Mouse (Mus musculus) heart, embryonic 15.5 days (tissue): ENCODE data around the gene Srd5a3. TPM values are rescaled to one million over a fixed set of nuclear protein-coding genes. Genes with fewer than 3 reads are reported as not detected.

Experiments used
- ATAC-seq: fragments of 200-750 bp; cut with Nextera tagmentation; replicated peaks from 2 replicates; pipeline ENCODE4 v1.8.0; 2017; ENCODE audit warnings: low read depth, moderate TSS enrichment; ENCODE audit not compliant: insufficient number of reproducible peaks, insufficient read depth, low FRiP score
- H3K27ac ChIP-seq: fragments of 300-500 bp; sonication (generic); 2 replicates; pipeline ENCODE4 v1.5.1; 2015; ENCODE audit warnings: mild to moderate bottlenecking, inconsistent platforms
- H3K27me3 ChIP-seq: fragments of 300-500 bp; sonication (generic); 2 replicates; pipeline ENCODE4 v1.6.1; 2015; ENCODE audit warnings: inconsistent platforms
- H3K36me3 ChIP-seq: fragments of 300-500 bp; sonication (generic); 2 replicates; pipeline ENCODE4 v1.6.1; 2015; ENCODE audit warnings: mild to moderate bottlenecking, inconsistent platforms
- H3K4me1 ChIP-seq: fragments of 300-500 bp; sonication (generic); replicated peaks from 2 replicates; pipeline ENCODE4 v1.6.1; 2015; ENCODE audit warnings: inconsistent platforms
- H3K4me2 ChIP-seq: fragments of 300-500 bp; sonication (generic); 2 replicates; pipeline ENCODE4 v1.6.1; 2015; ENCODE audit warnings: inconsistent platforms, mild to moderate bottlenecking, moderate library complexity
- H3K4me3 ChIP-seq: fragments of 300-500 bp; sonication (generic); 2 replicates; pipeline ENCODE4 v1.5.1; 2015; ENCODE audit warnings: mild to moderate bottlenecking, inconsistent platforms
- H3K9ac ChIP-seq: fragments of 300-500 bp; sonication (generic); 2 replicates; pipeline ENCODE4 v1.6.1; 2015; ENCODE audit warnings: mild to moderate bottlenecking, inconsistent platforms
- H3K9me3 ChIP-seq: fragments of 300-500 bp; sonication (generic); replicated peaks from 2 replicates; pipeline ENCODE4 v1.6.1; 2016; ENCODE audit warnings: inconsistent platforms
- WGBS: fragments of 180-500 bp; shearing (Covaris S2); methylation state at CpG from one replicate; pipeline ENCODE4 v1.1.7; 2015; ENCODE audit warnings: mixed read lengths; 5-methylcytosine and 5-hydroxymethylcytosine counted together
- polyA plus RNA-seq: library from polyadenylated mRNA; unstranded; fragments of >200 nt; fragmentation: Nextera tagmentation; extraction: Ambion mirVana; gene quantifications from 2 replicates; pipeline ENCODE4 v1.2.1, GENCODE M21; 2015

The Srd5a3 gene
- polyA plus RNA-seq, 1 experiment from 2014 or later: 25.8 TPM

- Histone ChIP-seq H3K9ac (no peak overlapping the region), H3K4me3 (no peak overlapping the region), H3K27ac (no peak overlapping the region), H3K27me3 (no peaks in the 10 kb centered on the region), H3K36me3 (no peaks in the 10 kb centered on the region), H3K4me1 (no peaks in the 10 kb centered on the region), H3K4me2 (no peak overlapping the region), H3K9me3 (no peaks in the 10 kb centered on the region)
- ATAC-seq: no peak
- WGBS: 56% methylated on average over 4 of the region's 4 CpGs
Measured at GRCm38 (mm10) chr5:76131990-76132389, 8.1 kb upstream of the Srd5a3 start.

- no peak overlapping the region for H3K4me2 ChIP-seq
- ATAC-seq: no peak
- H3K9me3 ChIP-seq: no peaks in the 10 kb centered on the region
- H3K9ac ChIP-seq: no peak overlapping the region
- WGBS: 54% methylated on average over 1 of the region's 1 CpGs
- H3K4me3 ChIP-seq: no peak overlapping the region
- H3K4me1 ChIP-seq: peaks cover 16% of the 10 kb centered on the region
- no peaks in the 10 kb centered on the region for H3K36me3 ChIP-seq
- H3K27ac ChIP-seq: no peak overlapping the region
- H3K27me3 ChIP-seq: no peaks in the 10 kb centered on the region
Measured at GRCm38 (mm10) chr5:76135644-76136043, 4.4 kb upstream of the Srd5a3 start.

DNA sequence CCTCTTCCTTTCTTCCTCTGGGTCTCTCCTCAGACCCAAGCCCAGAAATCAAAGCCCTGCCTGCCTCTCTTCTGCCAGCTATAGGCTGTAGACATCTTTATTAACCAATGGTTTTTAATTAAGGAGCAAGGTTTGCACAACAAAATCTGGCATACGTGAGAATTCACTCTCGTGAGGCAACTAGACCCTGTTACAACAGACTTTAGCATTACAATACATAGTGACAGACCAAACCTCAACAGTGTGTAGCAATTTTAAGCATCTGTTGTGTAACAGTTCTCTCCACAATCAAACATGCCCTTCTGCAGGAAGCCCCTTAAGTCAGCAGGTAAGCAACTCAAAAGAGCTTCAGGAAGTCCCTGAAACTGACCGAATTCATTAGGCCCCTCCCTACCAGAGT, 3.8 kb upstream of the Srd5a3 start:
- Histone ChIP-seq H3K27me3 (no peaks in the 10 kb centered on the region), H3K9ac (no peak overlapping the region), H3K9me3 (no peaks in the 10 kb centered on the region), H3K4me3 (no peak overlapping the region), H3K27ac (no peak overlapping the region), H3K4me2 (no peak overlapping the region), H3K36me3 (no peaks in the 10 kb centered on the region), H3K4me1 (peaks cover 20% of the 10 kb centered on the region)
- WGBS: 91% methylated on average over 3 of the region's 3 CpGs
- ATAC-seq: no peak

DNA sequence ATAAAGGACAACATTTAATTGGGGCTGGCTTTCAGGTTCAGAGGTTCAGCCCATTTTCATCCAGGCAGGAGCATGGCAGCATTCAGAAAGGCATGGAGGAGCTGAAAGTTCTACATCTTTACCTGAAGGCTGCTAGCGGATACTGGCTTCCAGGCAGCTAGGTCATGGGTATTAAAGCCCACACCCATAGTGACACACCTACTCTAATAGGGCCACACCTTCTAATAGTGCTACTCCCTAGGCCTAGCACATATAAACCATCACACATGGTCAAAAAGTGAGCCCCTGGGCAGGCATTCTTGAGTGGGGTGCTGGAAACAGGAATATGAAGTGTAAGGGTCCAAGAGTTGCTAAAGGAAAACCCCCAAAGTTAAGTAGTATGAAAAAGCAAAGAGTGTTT, 2.5 kb upstream of the Srd5a3 start:
- no peaks in the 10 kb centered on the region for H3K9me3 ChIP-seq
- no peak overlapping the region for H3K9ac ChIP-seq
- H3K36me3 ChIP-seq: no peaks in the 10 kb centered on the region
- H3K4me1 ChIP-seq: peaks cover 23% of the 10 kb centered on the region
- no peaks in the 10 kb centered on the region for H3K27me3 ChIP-seq
- no peak overlapping the region for H3K4me3 ChIP-seq
- H3K27ac ChIP-seq: no peak overlapping the region
- 91% methylated on average over 1 of the region's 1 CpGs for WGBS
- no peak overlapping the region for H3K4me2 ChIP-seq
- ATAC-seq: no peak

DNA sequence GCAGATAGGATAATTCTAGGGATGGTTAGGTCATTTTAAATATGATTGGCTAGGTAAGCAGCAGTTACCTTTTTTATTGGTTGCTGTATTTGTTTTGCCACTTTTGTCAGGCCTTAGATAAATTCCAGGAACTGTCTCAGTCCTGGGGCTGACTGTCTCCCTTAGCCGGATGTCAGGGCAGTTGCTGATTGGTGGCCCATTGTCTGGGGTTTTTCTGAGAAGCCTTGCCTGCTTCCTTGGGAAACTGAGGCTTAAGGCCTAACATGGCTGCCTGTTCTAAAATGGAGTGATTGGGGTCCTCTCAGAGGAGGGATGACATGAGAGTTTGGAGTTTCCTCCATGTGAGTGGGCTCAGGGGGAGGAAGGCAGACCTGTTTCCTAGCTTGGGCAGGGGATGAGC, 2.0 kb upstream of the Srd5a3 start:
- H3K4me1 ChIP-seq: peaks cover 23% of the 10 kb centered on the region
- H3K9ac ChIP-seq: no peak overlapping the region
- 79% methylated on average over 1 of the region's 1 CpGs for WGBS
- no peak for ATAC-seq
- no peak overlapping the region for H3K4me3 ChIP-seq
- H3K27ac ChIP-seq: 0 out of 2 replicates have a peak overlapping the region, but pooled peaks have one; percentile 5
- H3K4me2 ChIP-seq: no peak overlapping the region
- no peaks in the 10 kb centered on the region for H3K27me3 ChIP-seq
- no peaks in the 10 kb centered on the region for H3K9me3 ChIP-seq
- H3K36me3 ChIP-seq: no peaks in the 10 kb centered on the region

- Histone ChIP-seq H3K4me1 (peaks cover 23% of the 10 kb centered on the region), H3K9ac (no peak overlapping the region), H3K36me3 (no peaks in the 10 kb centered on the region), H3K27ac (peak overlapping the region; percentile 5; the same call in 1 of the 2 replicates), H3K27me3 (no peaks in the 10 kb centered on the region), H3K4me3 (no peak overlapping the region), H3K4me2 (no peak overlapping the region), H3K9me3 (no peaks in the 10 kb centered on the region)
- no peak for ATAC-seq
- WGBS: 41% methylated on average over 10 of the region's 10 CpGs
Measured at GRCm38 (mm10) chr5:76138512-76138911, 1.6 kb upstream of the Srd5a3 start.

- ATAC-seq: no peak
- WGBS: 24% methylated on average over 7 of the region's 7 CpGs
- Histone ChIP-seq H3K27me3 (no peaks in the 10 kb centered on the region), H3K9me3 (no peaks in the 10 kb centered on the region), H3K4me1 (peaks cover 23% of the 10 kb centered on the region), H3K4me3 (peak overlapping the region; percentile 87), H3K36me3 (no peaks in the 10 kb centered on the region), H3K27ac (peak overlapping the region; percentile 100), H3K4me2 (peak overlapping the region; percentile 70), H3K9ac (no peak overlapping the region)
Measured at GRCm38 (mm10) chr5:76139171-76139671, 850 bp upstream of the Srd5a3 start.

- H3K4me1 ChIP-seq: peaks cover 23% of the 10 kb centered on the region
- peak overlapping the region; percentile 97 for H3K9ac ChIP-seq
- H3K36me3 ChIP-seq: no peaks in the 10 kb centered on the region
- H3K4me3 ChIP-seq: peak overlapping the region; percentile 87
- WGBS: 5% methylated on average over 9 of the region's 9 CpGs
- ATAC-seq: peak; percentile 28; the same call in 1 of the 2 replicates
- no peaks in the 10 kb centered on the region for H3K9me3 ChIP-seq
- peak overlapping the region; percentile 70 for H3K4me2 ChIP-seq
- H3K27ac ChIP-seq: peak overlapping the region; percentile 100
- H3K27me3 ChIP-seq: no peaks in the 10 kb centered on the region
Measured at GRCm38 (mm10) chr5:76140730-76141066, 627 bp downstream of the Srd5a3 start.

- no peaks in the 10 kb centered on the region for H3K9me3 ChIP-seq
- H3K27me3 ChIP-seq: no peaks in the 10 kb centered on the region
- no peak overlapping the region for H3K4me2 ChIP-seq
- no peaks in the 10 kb centered on the region for H3K36me3 ChIP-seq
- H3K27ac ChIP-seq: no peak overlapping the region
- no peak for ATAC-seq
- peaks cover 20% of the 10 kb centered on the region for H3K4me1 ChIP-seq
- WGBS: 86% methylated on average over 4 of the region's 4 CpGs
- H3K4me3 ChIP-seq: no peak overlapping the region
- no peak overlapping the region for H3K9ac ChIP-seq
Measured at GRCm38 (mm10) chr5:76143356-76143755, 3.3 kb downstream of the Srd5a3 start.

DNA sequence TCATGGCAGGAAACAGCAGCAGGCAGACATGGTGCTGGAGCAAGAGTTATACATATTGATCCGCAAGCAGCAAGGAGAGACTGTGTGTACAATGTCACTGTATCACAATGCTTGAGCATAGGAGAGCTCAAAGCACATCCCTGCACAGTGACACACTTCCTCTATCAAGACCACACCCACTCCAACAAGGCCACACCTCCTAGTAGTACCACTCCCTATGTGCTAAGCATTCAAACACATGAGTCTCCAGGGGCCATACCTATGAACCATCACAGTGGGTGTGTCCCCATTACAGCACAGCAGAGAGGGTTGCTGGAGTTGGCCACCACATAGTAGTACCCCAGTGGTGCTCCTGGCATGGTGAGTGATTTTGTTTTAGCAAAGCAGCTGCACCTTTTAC, 6.3 kb downstream of the Srd5a3 start:
- no peak overlapping the region for H3K4me3 ChIP-seq
- H3K9ac ChIP-seq: no peak overlapping the region
- 96% methylated on average over 1 of the region's 1 CpGs for WGBS
- H3K27me3 ChIP-seq: no peaks in the 10 kb centered on the region
- ATAC-seq: no peak
- H3K27ac ChIP-seq: no peak overlapping the region
- H3K36me3 ChIP-seq: peaks cover 17% of the 10 kb centered on the region
- no peaks in the 10 kb centered on the region for H3K9me3 ChIP-seq
- H3K4me1 ChIP-seq: peaks cover 2% of the 10 kb centered on the region
- no peak overlapping the region for H3K4me2 ChIP-seq

- Histone ChIP-seq H3K27me3 (no peaks in the 10 kb centered on the region), H3K4me3 (no peak overlapping the region), H3K4me1 (peaks cover 4% of the 10 kb centered on the region), H3K9ac (no peak overlapping the region), H3K9me3 (no peaks in the 10 kb centered on the region), H3K36me3 (peaks cover 27% of the 10 kb centered on the region), H3K4me2 (no peak overlapping the region), H3K27ac (no peak overlapping the region)
- WGBS: 88% methylated on average over 6 of the region's 6 CpGs
- ATAC-seq: no peak
Measured at GRCm38 (mm10) chr5:76149436-76149835, 9.4 kb downstream of the Srd5a3 start.

- Histone ChIP-seq H3K4me2 (no peak overlapping the region), H3K36me3 (peaks cover 30% of the 10 kb centered on the region)
- 91% methylated on average over 6 of the region's 6 CpGs for WGBS
Measured at GRCm38 (mm10) chr5:76152956-76153355, 12.9 kb downstream of the Srd5a3 start.

More at GRCm38 (mm10) chr5:76152956-76153355, 12.9 kb downstream of the Srd5a3 start:
- ATAC-seq: no peak
- Histone ChIP-seq H3K9ac (no peak overlapping the region), H3K27me3 (no peaks in the 10 kb centered on the region), H3K4me1 (peaks cover 18% of the 10 kb centered on the region), H3K27ac (no peak overlapping the region), H3K4me3 (no peak overlapping the region), H3K9me3 (no peaks in the 10 kb centered on the region)
